Mouse (Mus musculus): ENCODE results near the gene Oxct2b.
"Not testable (repeated sequence)": the region's sequence is repeated elsewhere in the genome, so short reads cannot be mapped to it uniquely, and the experiment has no call there.

Gene Oxct2b

DNA sequence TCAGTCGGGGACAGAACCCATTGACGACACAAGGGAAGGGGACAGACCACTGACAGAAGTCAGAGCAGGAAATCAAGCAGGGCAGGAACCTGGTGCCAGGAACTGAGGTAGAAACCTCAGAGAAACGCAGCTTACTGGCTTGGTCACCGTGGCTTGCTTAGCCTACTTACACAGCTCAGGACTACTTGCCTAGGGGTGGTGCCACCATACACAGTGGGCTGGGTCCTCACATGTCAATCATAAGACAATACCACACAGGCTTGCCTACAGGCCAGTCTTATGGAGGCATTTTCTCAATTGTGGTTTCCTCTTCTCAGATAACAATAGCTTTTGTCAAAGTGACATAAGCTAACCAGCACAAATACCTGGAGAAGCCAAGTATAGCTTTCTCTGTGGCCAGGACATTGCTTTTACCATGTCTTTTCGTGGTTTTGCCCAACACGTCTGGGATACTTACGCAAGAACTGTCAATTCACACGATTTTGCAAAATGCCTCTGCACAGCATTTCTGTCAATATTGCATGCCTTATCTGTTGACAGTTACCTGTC, 3.8 kb upstream of the Oxct2b start:
- no peak for DNase-seq (ENCODE audit: low read depth, low spot score)

DNA sequence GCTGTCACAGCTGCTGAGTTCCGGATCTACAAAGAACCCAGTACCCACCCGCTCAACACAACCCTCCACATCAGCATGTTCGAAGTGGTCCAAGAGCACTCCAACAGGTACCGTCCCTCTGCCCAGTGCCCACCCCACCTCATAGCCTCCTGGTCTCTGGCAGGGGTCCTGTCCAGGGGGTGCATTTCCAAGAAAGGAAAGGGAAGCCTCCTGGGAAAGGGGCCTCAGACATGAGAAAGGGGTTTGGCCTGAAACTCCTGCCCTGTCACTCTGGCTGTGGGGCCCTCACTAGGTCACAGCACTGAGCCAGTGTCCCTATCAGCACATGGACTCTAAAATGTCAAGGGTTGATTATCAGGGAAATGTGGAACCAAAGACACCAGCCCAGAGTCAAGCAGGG, 1.4 kb upstream of the Oxct2b start:
- not testable (repeated sequence) for DNase-seq (ENCODE audit: low read depth, low spot score)

- not testable (repeated sequence) for DNase-seq (ENCODE audit: low read depth, low spot score)
Observed at GRCm38 (mm10) chr4:123116640-123117039, 574 bp downstream of the Oxct2b start.

DNA sequence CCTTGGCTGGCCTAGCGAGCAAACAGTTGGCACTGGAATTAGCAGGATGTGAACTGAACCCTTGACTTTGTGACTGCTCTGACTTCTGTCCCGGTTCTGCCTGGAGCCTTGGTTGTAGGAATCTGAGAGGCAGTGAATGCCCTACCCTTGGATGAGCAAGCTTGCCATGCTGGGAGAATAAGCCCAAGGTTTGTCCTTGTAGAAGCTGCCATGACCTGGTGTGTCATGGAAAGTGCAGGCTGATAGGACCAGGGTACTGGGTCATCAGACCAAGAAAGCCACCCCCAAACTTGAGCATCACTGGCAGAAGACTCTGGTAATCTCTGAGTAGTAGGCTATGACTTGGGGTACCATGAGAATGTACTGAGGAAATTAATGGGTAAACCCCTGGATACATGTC, 5.2 kb downstream of the Oxct2b start:
- DNase-seq (ENCODE audit: low read depth, low spot score): no peak

GRCm38 (mm10) chr4:123126626-123127025, 10.6 kb downstream of the Oxct2b start:
- no peak for DNase-seq (ENCODE audit: low read depth, low spot score)

DNA sequence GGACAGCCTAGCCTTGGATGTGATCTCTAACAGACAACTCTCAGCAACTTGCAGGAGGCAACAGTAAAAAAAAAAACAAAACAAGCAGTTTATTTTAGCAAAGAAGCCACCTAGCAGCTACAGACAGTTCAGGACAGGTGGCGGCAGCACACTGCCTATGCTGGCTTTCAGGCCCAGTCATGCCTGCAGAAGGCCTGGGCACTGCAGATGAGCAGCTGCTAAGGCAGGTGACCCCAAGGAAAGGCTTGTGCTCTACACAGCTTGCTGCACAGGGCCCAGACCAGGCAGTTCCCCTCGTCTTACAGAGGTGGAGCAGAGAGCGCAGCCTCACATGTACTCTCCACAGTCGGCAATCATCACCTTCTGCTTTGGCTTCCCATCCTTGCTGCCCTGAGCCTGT, 11.0 kb downstream of the Oxct2b start:
- no peak for DNase-seq (ENCODE audit: low read depth, low spot score)

DNA sequence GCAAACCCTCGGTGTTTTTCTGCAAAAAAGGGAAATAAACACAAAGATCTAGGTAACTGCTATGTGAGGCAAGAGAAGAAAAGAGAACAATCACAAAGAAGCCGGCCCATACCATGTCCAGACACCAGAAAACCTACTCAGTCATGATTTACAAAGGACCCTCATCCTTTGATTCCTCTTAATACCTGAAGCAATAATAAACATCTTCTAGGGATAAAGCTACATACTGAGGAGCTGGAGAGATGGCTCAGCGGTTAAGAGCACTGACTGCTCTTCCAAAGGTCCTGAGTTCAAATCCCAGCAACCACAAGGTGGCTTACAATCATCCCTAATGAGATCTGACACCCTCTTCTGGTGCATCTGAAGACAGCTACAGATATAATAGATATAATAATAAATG, 21.5 kb downstream of the Oxct2b start:
- no peak for DNase-seq (ENCODE audit: low read depth, low spot score)

GRCm38 (mm10) chr4:123139513-123140154, 23.6 kb downstream of the Oxct2b start, which contains the start of gene Ppie:
Gene Ppie, minus strand, starts transcription at chr4:123139951.
- peak; percentile 90 for DNase-seq (ENCODE audit: low read depth, low spot score)

DNA sequence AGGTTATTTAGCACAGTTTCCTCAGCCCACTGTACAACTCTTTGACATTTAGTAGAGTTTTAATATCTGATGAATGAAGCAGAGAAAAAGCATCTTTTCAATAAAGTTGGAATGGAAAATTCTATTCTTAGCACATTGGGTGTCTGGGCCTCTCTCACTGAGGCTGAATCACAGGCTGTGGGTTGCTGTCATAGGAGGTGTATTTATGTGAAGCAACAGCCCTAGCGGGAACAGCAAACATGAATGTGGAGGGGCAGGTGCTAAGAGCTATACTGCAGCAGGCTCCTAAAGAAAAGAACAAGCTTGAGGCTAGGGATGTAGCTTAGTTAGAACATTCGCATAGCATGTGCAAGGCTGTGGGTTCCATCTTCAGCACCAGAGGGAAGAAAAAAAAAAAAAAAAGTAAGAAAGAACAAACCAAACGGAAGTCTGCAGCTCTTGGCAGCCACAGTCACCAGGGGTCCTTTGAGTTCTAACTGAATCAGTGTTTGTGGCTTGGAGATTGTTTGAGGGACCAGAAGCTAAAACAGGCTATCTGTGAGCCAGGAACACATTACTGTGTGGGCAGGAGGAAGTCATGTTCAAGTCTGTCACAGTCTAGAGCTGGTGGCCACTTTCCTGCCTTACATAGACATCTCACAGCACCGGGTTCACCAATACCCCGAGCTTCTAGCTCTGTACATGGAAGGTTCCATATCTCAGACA, 31.5 kb downstream of the Oxct2b start:
- no peak for DNase-seq (ENCODE audit: low read depth, low spot score)

GRCm38 (mm10) chr4:123152003-123152402, 35.9 kb downstream of the Oxct2b start:
- no peak for DNase-seq (ENCODE audit: low read depth, low spot score)

DNA sequence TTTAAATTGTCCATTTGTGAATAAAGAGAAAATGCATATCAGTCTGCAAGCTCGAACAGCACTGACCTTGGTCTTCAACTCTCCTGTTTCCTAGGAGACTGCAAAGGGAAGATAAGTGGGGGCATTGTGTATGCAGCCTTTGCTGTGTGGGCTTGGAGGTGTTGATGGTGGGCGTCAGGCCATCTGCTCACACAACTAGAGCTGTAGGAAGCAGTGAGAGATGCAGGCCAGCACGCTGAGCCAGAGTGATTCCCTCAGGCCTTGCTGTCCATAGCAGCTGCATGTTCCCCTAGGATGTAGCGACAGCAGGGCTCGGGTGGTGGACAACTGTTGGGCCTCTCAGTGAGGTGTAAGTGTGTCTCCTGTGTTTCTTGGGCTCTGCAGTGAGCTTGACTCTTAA, 36.9 kb downstream of the Oxct2b start:
- DNase-seq (ENCODE audit: low read depth, low spot score): no peak

DNA sequence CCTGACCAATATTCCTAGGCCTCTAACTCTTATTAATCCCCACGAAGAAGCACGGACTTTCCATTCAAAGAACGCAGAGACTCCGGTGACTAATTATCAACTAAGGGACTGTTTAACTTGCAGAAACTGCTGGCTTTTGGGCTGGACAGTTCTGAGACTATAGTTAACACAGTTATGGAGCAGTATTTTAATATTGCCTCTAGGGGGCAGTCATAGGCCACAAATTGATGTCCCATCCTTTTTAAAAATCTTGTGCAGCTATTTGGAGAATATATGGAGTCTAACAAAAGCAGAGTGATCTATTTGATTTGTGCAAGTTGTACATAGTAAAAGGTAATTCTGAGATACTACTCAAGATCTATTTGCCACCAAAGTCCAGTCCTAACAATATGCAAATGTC, 38.9 kb downstream of the Oxct2b start:
- DNase-seq (ENCODE audit: low read depth, low spot score): peak; percentile 61

- no peak for DNase-seq (ENCODE audit: low read depth, low spot score)
Observed at GRCm38 (mm10) chr4:123155427-123155826, 39.4 kb downstream of the Oxct2b start.

DNA sequence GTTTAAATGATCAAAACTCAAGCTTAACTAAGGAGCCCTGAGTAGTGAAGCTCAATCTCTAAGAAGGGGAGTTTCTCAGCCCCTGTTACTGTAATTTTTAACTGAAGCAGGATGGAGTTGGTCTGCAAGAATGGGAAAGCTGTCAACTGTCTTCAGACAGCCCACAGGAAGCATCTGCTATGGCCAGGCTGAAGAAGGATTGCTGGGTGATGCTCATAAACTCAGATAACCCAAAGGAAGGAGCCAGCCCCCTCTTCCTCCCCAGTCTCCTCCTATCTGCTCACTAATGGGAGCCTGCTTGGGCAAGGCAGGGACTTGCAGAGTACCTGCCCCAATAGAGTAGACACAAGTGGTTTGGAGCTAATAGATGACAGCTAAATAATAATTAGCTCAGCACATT, 39.8 kb downstream of the Oxct2b start:
- DNase-seq (ENCODE audit: low read depth, low spot score): no peak

GRCm38 (mm10) chr4:123160571-123160970, 44.5 kb downstream of the Oxct2b start:
- no peak for DNase-seq (ENCODE audit: low read depth, low spot score)

DNA sequence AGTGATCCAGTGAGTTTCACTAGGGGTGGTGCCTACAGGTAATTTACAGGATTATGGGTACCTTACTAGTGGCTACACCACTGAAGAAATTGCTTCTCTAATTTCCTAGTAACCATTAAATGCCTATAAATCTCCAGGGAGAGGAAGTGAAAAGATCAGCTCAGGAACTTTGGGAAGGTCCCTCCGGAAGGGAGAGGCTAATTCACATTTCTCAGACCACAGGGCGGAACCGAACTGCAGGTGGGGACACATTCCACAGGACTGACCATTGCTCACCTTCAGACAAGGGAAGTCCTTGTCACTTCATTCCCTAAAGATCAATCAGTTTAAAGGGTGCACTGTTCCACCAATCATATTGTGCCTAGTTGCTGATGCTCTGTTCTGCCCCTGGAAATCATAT, 45.2 kb downstream of the Oxct2b start:
- DNase-seq (ENCODE audit: low read depth, low spot score): not testable (repeated sequence)

DNA sequence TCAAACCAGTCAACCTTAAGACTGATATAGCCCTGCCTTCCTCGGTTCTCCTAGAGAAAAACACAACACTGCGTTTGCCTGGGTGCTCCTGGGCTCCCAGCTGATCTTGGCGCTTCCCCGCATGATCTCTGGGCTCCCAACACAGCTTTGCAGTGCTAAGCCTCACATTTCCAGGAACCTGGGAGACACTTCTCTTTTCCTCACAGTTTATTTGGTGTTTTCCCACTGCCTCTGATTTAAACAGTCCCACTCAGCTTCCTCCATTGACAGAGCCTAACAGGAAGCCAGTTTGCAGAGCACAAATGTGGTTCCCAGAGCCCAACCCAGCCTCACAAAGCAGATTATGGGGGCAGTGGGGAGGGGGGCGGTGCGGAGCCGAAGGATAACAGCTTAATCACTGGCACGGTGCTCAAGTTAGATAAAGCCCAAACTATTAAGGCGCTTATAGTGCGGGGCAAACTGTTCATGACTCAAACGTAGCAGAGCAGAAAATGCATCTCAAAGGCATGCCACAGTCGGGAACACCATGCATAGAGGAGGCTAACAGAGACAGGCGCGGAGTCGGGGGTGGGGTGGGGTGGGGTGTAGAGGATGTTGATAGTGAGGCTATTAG, 46.3 kb downstream of the Oxct2b start:
- DNase-seq (ENCODE audit: low read depth, low spot score): no peak

DNA sequence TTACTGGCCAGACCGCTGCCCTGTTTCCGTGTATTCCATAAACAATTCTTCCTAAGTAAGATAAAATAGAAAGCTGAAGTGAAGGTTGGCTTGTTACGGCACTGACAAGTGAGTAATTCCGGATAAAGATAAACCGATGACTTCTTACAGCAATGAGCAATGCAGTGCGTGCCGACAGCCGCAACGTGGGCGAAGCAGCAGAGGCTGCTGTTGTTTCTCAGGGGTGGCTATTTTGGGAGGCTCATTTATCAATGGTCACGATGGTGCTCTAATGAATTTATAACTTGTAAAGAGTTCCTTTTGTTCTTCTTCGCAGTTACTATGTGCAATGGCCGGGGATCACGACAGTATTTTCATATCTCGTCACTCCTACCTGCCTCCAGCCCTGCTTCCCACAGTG, 48.1 kb downstream of the Oxct2b start:
- DNase-seq (ENCODE audit: low read depth, low spot score): no peak
